Mouse (Mus musculus) cerebellum, adult 18-20 months (tissue): Measurements from ENCODE around the gene Obox8.

Source experiments
- DNase-seq, 2 experiments: peaks; one replicate each; pipeline ENCODE4 v3.0.0; 2021

Obox8 gene

DNA sequence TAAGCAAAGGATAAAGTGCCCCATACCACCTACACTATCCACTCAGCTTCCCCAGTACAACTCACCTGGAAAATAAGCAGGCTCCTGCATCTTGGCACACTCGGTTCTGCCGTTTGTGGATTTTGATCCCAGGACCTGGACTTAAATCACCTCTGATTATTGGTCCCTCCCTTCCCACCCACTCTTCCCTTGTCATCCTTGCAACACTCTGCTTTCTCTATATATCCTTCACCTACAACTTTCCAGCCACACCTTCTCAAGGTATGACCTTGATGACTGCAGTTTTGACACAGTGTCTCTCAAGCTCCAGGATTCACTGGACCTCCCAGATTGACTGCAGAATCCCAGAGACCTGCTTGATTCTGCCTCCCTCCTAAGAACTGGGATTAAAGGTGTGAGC is at the start of gene Obox8:
Obox8 (minus strand) TSS at position 101 of the 400 bp plus-strand sequence.
- DNase-seq, result no peak

DNA sequence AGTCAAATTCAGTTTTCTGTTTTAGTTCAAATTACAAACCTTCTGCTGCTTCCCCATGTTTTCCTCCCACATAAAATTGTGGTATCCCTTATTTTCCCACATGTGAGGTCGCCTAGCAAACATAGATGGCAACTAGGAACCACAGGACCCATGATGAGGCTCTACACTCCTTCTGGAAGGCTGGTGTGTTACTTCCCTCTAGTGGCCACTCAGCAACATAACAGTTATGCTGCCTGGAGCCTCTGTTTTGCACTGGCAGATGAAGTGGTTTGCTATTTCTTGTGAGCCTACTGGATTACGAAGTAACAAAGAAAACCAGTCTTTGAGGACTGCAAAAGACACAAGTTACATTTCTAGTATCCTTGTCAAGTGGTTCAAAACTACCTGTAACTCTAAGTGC is 16.1 kb downstream of the Obox8 start:
- peak in 1 of 2 experiments; percentile 3 for DNase-seq

DNA sequence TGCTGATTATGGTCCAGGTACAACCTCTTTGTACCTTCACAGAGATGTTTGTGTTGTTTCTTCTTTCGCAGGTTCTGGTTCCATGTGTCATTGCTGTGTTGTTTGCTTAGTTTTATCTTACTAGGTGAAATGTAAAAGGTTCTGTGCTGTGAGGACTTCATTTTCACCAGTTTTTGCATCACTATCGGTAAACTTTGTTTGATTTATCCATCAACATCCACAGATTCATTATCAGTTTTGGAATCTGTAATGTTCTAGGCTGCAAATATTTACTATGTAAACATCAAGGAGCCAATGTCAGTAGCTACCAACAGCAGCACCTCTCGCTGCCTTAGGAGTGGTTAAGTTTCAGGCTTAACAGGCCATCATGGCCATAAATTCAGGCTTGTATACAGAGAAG is 24.7 kb downstream of the Obox8 start:
- DNase-seq, result no peak

DNA sequence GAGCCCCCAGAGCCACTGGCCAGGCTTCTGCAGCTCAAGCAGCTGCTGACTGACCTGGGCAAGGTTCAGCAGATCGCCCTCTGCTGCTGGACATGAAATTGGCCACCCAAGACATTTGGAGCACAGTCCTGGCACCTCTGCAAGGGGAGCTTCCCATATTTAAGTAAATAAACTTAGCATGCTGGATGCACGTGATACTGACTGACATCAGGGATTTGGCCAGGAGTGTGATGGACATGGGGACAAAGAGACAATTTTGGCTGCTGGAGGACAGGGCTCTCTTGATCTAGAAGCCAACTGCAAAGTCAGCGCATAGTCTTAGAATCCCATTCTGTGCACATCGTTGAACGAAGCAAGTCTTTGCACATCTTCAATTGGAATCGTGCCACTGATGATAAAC is 25.8 kb downstream of the Obox8 start:
- no peak for DNase-seq
